Mouse (Mus musculus) heart, adult 11 months (tissue): Measurements from ENCODE around the gene Tnfsf13.
A peak's percentile ranks its signal among the peaks of the same experiment; 100 is the strongest.

Source experiments
- DNase-seq: peaks from one replicate; pipeline ENCODE4 v3.0.0; 2022

Tnfsf13 gene

DNA sequence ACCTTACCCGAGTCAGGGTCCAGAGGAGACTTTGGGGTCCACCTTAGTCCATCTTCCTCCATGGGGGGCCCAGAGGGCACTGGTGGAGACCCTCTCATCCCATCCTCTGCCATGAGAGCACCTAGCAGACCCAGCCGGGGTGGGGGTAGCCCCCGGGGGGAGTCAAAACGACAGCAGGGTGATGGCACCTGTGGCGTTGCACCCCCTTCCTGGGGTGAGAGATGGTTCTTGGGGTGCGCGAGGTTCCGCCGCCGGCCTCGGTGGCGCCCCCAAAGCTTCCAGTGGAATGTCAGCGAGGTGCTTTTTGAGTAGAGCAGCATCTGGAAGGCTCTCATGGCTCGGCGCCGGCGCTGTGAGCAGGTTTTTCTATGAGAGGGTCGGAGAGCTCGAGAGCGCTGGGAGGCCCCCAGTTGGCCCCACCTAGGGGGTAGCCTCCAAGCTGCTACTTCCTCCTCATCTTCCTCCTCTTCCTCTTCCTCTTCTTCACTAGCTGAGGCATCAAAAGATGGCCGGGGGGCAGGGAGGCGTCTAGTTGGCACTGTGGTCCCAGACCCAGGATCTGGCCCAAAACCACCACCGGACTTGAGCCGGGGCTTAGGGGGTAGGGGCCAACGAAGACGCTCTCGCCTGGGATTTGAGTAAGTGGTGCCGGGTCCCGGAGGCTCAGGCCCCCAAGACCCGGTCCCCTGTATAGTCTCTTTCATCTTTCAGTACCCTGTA is 5.3 kb downstream of the Tnfsf13 start:
- DNase-seq: peak; percentile 94

DNA sequence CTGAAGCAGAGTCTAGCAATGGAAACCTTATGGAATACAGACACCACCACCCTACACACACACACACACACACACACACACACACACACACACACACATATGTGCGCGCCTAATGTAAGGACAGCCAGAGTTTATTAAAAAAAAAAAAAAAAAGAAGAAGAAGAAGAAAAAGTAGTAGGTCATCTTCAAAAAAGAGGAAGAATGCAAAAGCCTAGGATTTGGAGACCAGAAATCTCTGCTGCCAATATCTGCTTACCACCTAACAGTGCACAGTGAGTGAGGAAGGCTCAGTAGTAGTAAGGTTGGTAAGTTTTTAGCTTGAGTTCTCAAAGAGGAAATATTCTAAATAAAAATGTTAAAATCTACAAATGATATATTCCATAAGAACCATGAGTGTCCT is 6.4 kb downstream of the Tnfsf13 start:
- no peak for DNase-seq

DNA sequence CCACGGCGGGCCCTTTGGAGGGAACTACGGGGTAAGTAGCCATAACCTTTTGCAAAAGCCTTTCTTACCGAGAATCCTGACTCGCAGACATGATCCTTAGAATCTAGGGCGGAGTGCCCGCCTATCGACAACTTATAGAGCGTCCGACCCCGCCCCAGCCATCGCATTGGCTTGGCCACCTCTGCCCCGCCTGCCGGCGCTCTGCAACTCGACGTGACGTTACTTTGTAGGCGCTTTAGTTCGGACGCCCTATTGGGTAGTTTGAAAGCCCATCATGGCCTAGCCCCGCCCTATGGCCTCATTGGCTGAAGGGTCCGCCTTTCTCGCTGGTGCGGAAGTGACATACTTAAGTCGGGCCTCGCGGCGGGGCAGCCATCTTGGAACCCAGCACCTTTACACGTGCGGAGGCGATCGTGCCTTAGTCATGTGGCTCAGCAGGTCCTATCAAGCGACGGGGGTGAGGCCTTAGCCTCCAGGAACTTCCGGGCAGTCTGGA is 13.3 kb downstream of the Tnfsf13 start, which contains the start of gene Eif4a1:
Eif4a1 (minus strand) TSS at position 213 of the 496 bp plus-strand sequence.
- DNase-seq: peak; percentile 100

DNA sequence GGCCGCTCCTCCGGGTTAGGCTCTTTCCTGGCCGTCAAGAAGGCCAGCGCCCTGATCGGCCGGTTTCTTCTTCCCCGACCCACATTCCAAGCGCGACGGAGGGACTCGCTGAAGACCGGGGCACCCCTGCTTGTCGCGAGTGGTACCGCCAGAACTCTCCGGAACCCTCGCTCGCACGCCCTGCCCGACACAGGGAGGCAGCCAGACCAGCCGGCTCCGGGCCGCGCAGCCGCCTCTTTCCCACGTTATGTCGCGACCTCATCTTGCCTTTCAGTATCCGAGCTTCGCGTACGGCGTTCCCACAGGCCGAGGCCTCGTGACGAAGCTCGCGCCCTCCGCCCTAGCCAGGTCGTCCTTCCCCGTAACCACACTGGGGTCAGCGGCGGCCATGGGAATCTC is 13.9 kb downstream of the Tnfsf13 start:
- no peak for DNase-seq

DNA sequence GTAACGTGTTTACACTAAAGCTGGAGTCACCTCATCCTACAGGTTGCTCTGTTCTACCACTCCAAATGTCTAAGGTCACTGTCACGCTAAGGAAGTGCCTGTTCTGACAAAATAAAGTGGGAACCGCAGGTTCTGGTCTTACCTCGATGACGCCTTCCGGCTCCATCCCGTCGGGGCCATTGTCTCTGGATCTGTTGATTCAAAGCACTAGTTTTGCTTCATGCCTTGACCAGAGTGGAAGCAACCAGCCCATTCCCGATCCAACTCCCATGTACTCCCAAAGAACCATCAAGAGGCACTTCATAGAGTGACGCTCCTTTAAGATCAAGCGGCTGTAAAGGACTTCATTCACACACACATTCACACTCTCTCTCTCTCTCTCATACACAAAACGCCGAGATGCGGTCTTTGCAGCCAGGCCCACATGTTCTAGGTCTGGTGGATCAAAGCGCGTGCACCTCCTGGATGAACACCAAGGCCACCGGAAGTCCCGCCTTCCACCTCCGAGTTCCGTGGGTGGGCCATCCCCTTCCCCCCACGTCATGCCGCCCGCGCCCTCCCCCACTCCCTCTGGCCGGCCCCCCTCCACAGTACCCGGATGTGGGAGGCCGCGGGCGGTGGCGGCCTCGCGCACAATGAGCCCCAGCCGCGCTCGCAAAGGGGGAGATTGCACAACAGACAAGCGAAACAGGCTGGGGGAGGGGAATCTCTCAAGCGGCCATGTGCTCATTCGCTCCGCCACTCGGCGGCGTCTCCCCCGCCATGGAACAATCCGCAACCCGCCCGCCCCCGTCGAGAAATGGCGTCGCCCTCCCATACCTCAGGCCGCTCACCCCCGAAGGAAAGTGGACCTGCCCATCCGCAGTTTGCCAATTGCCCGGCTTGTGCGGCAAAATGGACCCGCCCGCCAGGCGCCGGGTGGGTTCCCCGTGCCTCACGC is 14.5 kb downstream of the Tnfsf13 start:
- DNase-seq: peak; percentile 100

DNA sequence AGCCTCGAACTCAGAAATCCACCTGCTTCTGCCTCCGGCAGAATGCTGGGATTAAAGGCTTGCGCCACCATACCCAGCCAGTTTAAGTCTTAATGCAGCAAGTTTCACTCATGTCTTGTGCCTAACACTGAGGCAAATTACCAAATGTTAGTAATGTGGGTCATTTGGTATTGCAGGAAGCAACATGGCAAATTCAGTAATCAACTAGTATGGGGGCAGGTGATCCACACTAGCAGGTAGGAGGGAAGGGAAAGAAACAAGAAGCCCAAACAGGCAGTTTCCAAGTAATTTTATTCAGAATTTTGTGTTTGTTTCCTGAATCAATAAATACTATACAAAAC is 18.9 kb downstream of the Tnfsf13 start:
- DNase-seq: no peak

DNA sequence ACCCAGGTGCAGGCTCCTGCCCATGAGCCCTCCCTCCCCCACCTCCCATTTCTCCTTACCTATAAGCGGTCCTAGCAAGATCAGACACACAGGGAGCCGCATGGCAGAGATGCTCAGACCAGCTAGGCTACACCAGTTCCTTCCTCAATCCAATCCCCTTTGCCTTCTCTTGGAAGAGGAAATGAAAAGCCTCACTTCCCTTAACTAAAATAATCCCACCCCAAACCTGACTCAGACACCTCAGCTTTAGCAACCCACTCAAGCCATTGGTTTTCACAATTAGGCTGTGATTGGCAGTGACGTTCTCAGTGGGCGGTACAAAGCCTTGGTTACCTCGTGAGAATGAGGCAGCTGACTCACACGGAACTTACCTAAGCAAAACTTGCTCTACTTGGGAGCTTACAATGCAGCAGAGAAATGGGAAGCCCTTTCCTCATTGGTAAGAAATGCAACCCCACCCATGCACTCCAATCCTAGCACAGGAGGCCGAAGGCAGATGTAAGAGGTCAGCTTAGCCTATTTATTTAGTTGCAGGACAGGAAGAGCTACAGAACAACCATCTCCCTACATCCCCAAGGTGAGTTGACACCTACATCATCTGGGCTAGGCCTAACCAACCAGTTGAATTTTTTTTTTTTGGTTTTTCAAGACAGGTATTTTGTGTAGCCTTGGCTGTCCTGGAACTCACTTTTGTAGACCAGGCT is 19.5 kb downstream of the Tnfsf13 start, which contains the start of gene Cd68:
Cd68 (minus strand) TSS at position 193 of the 704 bp plus-strand sequence.
- peak; percentile 98 for DNase-seq

DNA sequence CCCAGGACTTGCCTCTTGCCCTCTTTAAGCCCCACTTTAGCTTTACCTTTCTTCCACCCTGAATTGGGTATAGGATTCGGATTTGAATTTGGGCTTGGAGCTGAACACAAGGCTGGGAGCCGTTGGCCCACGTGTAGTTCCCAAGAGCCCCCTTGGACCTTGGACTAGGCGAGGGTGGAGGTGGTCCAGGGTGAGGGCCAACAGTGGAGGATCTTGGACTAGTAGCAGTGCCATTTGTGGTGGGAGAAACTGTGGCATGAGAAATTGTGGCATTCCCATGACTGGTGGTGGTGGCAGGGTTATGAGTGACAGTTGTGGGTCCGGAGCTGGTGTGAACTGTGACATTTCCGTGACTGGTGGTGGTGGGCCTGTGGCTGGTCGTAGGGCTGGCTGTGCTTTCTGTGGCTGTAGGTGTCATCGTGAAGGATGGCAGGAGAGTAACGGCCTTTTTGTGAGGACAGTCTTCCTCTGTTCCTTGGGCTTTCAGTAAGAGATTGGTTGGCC is 20.1 kb downstream of the Tnfsf13 start:
- DNase-seq: peak; percentile 95

DNA sequence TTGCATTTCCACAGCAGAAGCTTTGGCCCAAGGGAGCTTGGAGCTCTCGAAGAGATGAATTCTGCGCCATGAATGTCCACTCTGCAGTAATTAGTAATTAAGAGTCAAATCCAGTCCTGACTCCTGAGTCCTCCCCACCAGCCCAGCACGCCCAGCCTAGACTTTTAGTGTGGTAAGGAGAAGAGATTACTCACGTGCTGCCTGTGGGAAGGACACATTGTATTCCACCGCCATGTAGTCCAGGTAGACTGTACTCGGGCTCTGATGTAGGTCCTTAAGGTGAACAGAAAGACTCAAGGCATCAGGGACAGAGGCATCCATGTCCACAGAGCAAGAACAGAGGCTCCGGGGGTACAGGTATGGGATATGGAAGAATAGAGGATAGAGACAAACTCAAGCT is 20.7 kb downstream of the Tnfsf13 start:
- DNase-seq: peak; percentile 92

DNA sequence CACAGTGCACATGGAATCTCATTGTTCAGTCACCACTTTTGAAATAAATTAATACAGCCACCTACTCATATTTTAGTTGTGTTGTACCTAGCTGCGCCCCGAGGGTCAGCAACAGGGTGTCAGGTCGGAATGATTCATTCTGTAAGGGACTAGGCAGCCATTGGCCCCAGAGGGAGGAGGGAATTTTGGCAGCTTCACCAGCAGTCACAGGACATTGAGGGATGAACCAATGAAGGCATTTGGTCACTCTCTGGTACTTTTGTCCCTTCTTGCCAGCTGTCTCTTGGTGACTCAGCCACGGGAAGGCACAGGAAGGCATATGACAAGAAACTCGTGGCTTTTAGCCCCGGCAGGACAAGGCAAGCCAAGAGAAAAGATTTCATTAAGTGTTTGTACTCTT is 21.8 kb downstream of the Tnfsf13 start:
- DNase-seq: peak; percentile 97

DNA sequence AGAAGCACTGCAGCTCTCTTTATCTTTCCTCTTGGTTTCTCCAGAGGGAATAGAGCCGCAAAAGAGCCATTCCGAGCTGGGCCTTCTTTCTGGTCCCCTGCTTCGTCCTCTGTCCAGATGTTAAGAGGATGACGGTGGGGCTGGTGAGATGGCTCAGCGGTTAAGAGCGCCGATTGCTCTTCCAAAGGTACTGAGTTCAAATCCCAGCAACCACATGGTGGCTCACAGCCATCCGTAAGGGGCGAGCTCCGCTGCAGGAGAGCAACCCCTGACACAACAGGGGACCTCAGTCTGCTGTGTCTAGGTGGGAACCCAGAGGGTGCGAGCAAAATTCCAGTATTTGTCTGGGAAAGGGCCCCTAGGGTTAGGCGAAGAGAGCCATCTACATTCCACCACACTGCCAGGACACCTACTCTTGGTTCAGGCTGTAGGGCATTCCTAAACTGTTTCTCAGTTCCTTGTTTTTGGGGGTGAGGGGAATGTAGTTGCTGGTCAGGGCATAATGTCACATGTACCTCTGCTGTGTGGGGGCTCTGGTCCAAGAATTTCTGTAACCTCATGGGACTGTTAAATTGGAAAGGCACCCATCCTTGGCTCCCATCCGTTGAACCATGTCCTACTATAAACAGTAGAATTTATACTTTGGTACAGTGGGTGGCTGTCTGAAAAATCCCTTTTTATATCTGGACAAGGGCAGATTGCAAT is 22.5 kb downstream of the Tnfsf13 start:
- DNase-seq: no peak

DNA sequence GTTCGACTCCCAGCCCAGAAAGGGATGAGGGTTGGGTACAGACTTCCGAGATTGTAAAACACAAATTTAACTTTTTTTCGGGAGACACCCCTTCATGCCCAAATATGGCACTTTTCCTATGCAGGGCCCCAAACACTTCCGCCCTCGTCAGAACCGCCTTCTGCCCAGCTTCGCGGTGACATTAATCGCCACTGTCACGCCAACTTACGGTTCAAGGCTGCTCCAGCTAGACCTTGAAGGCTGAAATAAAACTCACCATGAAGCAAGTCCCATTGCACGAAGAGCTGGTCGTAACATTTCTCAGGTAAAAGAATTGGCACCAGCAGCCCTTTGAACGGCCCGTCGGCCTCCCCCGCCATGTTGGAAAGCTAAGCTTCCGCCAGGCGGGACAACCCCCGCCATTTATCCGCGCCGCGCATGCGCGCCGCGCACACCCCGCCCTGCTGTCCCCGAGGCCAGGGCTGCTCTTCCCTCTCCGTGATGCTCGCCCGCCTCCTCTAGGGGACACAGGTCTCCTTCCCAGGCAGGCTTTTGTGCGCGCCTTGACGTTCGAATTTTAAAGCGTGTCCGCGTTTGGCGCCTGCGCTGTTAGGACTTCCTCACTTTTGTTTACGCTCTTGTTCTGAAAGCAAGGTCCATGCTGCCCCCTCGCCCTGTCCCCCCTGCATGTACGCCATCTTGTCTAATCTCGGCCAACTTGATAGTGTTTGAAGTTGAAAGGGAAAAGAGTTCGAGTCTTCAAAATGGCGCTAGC is 23.2 kb downstream of the Tnfsf13 start, which contains the start of gene Mpdu1:
Mpdu1 (minus strand) TSS at position 430 of the 754 bp plus-strand sequence.
- DNase-seq: peak; percentile 100

DNA sequence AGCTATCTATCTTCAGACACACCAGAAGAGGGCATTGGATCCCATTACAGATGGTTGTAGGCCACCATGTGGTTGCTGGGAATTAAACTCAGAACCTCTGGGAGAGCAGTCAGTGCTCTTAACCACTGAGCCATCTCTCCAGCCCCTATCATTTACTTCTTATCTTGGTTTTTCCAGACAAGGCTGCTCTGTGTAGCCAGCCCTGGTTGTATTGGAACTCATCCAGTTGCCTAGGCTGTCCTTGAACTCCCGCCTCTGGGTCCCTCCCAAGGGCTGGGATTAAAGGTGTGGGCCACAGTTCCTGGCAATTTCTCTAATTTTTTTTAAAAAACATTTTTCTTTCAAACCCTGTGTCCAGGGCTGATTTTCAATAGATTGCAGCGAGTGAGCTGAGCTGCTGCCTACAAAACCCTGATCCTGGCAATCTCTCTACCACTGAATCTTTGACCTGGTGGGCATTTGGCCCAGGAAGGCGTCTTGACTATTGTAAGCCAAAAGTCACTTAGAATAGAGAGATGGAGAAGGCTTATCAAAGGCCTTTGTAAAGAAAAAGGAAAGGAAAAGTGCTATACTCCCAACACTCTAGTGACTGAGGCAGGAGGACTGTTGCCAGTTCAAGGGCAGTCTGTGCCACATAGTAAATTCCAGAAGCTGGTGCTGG is 24.2 kb downstream of the Tnfsf13 start:
- peak; percentile 94 for DNase-seq

DNA sequence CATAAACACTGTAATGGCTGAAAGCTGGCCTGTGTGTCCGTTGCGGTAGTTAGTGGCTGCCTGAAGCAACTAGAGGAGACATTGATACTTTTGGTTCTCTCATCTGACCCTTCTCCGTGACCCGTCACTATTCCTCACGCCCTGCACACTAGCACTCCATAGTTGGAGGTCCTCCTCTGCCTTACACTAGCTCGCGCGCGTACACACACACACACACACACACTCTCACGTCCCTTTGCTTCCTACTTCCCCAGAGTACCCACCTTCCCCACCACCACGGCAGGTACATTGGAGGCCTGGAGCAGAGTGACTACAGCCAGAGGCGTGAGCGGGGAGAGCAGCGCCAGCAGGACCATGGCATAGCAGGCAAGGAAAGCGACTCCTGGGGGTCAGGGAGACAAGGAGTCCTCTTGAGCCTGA is 28.1 kb downstream of the Tnfsf13 start:
- peak; percentile 91 for DNase-seq

DNA sequence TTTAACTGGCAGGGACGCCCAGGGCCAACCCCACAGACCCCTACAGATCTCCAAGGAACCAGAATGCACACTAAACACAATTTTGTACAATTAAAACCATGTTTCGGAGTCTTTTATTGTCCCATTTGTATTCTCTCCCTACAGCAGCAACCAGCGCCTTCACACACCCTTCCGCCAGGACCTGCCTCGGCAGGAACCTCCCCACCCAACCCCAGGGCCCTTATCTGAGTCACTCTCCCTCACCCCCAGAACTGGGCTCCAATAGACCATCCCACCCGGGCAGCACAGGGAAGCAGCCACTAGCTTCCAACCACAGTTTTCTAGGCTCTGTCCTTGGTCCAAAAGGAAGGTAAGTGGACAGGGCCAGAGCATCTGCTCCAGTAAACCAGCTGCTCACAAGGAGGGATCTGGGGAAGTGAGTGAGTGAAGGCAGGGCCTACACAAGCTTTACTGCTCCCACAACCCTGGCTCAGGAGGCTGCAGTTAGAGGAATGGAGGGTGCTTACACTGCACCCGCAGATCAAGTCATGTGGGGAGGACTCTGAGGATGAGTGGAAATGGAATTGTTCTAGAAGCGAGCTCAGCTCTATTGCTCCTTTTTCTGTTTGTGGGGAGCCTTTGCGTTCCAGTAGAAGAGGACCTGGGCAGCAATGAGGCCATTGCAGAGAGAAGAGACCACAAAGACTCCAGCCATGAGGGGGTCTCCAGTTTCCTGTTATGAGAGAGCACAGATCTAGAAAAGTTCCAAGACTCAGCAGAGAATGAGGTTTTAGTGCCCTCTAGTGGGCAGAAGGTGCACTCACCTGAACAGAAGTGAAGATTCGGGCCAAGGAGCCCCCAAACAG is 28.7 kb downstream of the Tnfsf13 start:
- DNase-seq: peak; percentile 91

DNA sequence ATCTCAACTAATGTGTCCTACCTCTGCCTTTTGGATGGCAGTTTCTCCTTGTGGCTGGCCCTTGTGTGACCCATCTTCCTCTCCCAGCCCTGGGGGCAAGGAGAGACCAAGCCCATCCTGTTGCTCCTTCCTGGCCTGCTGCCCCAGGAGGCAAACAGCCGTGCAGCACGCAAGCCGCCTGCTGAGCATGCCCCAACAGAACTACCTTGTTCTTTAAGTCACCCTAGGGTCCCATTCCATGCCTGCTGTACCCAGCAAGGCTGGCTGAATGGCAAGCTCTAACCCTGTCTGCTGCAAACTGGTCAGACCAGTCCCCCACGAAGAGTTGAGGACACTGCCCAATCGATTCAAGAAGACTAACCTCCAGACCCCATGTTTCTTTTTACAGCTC is 29.5 kb downstream of the Tnfsf13 start:
- no peak for DNase-seq

DNA sequence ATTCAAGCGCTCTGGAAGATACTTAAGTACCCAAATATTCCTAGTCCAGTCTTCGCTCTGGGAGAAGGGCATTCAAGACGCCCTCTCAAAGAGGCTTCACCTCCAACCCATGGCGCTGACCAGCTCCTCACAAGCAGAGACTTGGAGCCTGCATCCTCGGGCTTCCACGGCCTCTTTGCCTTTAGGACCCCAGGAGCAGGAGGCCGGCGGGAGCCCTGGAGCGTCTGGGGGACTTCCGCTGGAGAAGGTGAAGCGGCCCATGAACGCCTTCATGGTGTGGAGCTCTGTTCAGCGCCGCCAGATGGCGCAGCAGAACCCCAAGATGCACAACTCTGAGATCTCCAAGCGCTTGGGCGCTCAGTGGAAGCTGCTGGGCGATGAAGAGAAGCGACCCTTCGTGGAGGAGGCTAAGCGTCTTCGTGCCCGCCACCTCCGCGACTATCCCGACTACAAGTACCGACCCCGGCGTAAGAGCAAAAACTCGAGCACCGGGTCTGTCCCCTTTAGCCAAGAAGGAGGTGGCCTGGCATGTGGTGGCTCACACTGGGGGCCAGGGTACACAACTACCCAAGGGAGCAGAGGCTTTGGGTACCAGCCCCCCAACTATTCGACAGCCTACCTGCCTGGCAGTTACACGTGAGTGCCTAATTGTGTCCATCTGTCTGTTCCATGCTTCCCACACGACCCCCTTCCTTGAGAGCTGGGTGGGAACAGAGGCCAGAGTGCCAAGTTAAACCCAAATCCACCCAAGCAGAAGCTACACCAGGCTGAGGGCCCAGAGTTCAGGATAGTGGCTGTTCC is 30.1 kb downstream of the Tnfsf13 start, which contains the start of gene Sox15:
Sox15 (plus strand) TSS at position 51 of the 801 bp plus-strand sequence.
- DNase-seq: peak; percentile 94

DNA sequence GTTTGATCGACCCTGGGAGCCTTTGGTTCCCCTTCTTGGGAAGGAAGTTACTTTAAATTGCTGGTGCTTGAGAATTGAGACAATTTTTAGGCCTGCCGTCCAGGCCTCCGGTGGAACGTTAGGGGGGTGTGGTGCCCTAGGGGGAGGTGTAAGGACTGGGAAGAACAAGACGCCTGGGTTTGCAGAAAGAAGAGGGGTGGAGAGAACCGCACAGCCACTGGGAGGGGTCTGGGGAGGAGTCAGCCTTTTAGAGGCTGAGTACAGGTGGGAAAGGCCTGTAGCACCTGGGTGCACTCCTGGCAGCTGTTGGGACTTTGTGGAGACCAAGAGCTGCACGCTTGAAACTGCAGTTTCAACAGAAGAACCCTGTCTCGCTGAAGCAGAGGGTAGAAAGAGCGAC is 30.8 kb downstream of the Tnfsf13 start:
- DNase-seq: peak; percentile 88

DNA sequence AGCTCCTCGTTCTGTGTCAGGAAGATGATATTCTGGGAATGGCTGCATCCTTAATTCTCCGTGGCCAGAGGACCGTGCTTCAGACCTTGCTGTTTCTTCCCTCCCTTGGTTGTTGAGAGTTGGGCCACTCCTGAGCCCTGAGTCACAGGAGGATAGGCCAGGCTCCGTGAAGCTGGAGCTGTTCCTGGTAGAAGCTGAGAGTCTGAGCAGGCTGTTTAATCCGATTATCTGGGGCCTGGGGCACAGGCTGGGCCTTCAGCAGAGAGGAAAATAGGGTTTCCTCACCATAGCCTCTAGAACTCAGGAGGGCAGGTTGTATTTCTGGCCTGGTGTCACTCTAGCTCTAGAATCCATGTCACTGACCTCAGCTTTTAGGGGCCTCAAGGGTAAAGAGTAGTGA is 32.2 kb downstream of the Tnfsf13 start:
- DNase-seq: peak; percentile 79
